Mouse (Mus musculus): ENCODE measurements around the gene Nr1h2.
A peak's percentile ranks its signal among the peaks of the same experiment; 100 is the strongest.

Gene Nr1h2

DNA sequence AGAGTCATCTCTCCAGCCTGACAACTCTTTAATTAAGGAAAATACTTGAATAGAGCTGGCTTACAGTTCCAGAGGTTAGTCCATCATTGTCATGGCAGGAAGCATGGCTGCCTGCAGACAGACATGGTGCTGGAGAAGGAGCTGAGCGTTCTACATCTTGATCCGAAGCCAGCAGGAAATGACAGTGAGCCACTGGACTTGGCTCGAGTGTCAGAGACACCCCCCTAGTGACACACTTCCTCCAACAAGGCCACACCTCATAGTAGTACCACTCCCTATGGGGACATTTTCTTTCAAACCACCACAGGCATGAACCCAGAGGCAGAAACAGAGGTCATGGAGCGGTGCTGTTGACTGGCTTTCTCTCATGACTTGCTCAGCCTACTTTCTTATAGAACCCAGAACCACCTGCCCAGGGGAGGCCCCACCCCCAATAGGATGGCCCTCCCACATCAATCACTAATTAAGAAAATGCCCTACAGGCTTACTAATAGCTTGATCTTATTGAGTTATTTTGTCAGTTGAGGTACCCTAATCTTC is 30.6 kb upstream of the Nr1h2 start:
- DNase-seq, result no peak

DNA sequence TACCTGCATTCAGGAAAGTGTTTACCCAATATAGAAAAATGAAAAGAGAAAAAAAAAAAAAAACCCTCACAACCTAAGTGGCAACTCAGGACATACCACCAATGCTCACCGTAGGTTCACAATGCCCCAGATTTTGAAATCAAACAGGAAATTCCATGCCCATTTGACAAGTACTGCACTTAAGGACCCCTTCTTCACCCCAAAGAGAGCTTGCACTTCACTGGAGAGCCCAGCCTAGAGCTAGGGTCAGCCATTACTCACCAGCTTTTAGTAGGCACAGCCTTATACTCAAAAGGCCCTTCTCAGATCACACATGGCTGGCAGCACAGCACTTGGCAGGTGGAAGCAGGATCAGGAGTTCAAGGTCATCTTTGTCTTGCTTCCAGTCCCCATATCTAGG is 29.4 kb upstream of the Nr1h2 start:
- DNase-seq, result no peak

DNA sequence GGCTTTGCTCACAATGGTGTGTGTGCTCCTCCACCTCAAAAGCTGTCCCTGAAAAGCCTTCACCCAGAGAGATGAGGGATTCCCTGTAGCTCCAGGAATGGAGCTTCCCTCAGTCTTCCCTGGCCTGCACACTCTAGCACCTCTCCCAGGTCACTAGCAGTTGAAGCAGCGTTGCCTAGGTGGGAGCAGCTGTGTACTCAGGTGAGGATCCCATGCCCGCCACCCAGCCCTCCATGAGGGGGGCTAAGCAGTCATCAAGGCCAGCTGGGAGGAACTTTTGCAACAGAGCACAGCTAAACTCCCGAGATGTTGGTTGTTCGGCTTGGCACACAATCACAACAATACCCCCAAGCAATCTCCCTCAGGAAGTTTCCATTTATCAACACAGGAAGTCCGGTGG is 29.0 kb upstream of the Nr1h2 start:
- DNase-seq, result no peak

DNA sequence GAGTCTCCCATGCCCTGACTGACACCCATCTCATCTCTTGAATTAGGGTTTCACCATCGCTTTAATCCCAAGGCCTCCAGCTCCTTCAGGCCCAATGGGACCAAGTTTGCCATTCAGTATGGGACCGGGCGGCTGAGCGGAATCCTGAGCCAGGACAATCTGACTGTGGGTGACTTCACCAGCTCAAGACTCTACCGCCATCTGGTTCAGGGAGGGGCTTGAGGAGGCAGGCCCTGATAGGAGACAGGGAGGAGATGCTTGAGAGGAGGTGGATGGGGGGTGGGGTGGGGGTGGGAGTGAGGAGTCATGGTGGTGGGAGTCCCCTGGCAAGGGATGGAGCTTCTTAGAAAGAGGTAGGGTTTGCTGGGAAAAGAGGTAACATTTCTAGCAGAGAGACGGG is 27.9 kb upstream of the Nr1h2 start:
- no peak for DNase-seq

DNA sequence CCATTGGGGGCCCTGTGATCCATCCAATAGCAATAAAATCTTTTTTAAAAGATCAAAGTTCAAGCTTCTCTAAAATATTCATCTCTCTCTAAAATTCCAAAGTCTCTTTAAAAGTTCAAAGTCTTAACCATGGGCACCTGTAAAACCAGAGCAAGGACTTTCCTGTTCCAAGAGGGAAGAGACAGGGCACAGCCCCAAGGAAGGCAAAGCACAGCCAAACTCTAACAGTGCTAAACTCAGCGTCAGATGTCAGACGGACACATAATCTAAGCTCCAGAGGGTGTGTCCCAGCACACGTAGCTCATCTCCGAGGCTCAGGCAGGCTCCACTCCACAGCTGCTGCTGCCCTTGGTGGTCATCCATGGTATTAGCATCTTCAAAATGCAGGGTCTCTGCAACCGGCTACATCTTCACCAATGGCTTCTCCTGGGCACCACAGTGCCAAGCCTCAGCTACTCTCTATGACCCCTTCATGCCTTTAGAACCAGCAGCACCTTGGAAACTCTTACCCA is 22.6 kb upstream of the Nr1h2 start:
- DNase-seq, result no peak

DNA sequence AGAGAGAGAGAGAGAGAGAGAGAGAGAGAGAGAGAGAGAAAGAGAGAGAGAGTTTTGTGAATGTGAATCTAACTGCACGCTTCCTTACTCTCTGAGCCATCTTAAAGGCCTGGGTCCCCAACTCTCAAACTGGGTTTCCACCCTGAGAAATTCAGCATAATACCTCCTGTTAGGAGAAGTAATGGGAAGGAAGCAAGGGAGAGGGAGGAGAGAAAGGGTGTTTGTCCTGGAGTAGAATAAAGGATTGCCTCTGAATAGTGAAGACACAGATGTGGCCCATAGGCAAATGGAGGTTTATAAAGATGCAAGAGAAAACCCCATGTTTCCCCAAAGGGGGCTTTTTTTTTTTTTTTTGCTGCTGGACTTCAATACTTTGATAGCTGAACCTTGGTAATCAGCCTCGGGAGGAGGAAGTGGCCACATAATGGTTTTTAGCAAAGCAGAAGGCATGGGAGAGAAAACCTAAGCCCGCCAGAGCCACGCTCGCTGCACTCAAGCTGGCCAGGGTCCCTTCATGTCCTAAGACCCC is 19.3 kb upstream of the Nr1h2 start:
- DNase-seq, result no peak

DNA sequence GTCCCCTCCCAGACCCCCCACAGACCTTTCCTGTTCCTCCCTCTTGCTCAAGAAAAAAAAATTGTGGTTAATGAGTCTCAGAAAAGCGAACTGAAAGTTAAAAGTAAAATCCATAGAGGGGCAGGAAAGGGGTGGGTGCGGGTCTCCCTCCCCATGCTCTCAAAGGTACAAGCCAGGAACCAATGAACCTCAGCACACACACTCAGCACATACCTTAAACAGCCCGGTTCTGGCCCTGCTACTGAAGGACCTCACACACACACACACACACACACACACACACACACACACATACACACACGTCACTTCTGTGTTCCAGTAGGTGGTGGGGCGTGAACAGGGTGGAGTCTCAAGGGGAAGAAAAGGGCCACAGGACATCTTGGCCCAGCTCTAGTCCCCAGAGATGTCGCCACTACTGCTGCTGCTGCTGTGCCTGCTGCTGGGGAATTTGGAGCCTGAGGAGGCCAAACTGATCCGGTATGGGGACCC is 18.5 kb upstream of the Nr1h2 start, which contains the start of gene Napsa:
Napsa (plus strand) TSS at position 168 of the 489 bp plus-strand sequence.
- DNase-seq, result peak; percentile 67

DNA sequence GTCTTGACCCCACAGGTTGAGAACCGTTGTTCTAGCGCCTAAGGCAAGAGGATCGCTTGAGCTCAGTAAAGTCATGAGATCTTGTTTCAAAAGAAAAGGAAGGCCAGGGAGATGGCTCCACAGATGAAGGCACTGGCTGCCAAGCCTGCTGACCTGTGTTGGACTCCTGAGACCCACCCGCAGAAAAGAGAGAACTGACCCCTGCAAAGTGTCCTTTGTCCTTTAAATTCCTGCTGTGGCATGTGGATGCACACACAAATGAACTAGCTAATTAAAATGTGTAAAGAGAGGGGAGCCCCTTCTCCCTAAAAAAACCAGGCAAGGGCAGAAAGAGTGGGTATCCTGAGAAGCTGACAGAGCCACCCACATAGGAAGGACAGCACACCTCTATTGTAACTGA is 18.1 kb upstream of the Nr1h2 start:
- peak; percentile 33 for DNase-seq

DNA sequence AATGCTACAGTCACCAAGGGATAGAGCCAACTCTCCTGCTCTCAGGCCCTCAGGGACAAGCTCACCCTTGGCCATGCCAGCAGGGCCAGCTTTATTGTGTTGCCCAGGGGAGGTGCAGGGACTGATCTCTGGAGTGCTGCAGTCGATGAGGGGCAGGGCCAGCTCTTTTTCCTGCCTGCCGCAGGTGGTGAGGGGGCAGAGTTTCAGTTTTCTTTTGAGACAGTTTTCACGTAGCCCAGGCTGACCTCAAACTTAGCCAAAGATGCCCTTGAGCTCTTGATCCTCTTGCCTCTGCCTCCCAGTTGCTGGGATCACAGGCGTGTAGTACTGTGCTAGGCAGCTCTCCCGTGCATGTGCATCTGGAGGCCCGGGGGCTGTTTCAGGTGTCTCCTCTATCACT is 17.2 kb upstream of the Nr1h2 start:
- no peak for DNase-seq

DNA sequence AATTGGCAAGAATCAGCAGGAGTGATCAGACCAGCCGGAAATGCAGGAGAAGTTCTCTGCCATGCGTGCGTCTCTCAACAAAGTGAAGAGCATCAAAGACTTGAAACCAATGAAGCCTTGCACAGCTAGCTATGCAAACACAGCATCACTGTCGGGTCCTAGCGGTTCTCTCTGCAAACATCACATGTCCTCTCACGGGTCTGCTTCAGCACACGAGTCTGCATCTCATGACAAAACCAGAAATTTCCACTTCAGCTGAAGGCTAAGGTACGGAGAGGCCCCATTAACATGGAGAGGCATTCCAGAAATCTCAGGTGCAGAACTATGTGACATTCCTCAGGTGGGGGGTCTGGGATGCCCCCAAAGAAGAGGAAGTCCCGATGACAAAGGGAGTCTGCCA is 15.1 kb upstream of the Nr1h2 start:
- no peak for DNase-seq

DNA sequence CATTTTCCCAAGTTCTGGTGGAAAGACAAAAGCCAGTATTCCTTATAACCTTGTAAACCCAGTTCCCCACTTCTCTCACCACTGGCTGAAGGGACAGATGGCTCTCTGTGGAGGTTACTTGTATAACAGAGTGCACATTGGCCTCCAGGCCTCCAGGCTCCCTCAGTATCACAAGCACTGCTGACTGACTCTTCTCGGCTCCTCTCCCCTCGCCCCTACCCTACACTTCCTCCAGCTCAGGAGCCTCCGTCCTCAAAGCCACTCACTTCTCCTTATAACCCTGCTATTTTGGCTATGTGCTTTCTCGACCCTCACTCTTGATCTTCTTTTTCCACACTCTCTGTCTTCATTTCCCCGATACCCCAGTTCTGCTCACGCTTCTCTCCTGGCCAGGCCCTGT is 11.7 kb upstream of the Nr1h2 start:
- DNase-seq, result no peak

DNA sequence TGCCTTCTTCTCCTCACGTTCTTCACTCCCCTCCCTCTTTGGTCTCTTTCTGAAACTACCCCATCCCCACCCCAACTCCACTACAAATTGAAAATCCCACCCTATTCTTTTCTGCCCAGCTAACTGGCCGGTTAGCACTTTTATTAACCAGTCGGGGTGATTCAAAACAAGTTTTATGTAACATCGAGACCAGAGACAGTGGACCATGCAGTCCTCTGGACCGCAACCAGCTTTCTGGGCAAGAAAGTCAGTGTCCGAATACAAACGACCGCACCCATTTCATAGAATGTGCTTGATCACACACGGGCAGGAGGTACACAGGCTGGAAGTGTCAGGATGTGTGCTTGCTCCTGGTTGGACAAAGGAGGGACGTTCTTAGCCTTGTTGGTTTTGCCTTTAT is 10.7 kb upstream of the Nr1h2 start:
- DNase-seq, result no peak

DNA sequence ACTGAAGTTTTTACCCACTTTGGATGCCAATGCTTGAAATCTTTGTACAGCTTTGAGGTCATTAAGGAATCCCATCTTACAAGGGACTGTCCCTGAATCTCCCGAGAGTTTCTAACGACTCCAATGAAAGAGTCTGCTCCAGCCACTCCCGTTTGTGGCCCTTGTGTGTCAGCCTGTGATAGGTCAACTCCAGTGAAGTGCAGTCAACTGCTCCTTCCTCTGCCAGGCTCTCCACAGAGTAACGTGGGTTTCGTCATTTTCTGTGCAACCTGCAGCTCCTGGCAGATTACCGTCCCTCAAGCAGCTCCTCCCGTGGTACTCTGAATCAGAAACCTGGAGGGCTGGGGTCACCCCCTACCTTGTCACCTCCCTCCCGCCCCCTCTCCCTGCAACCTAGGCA is 9.5 kb upstream of the Nr1h2 start:
- no peak for DNase-seq

DNA sequence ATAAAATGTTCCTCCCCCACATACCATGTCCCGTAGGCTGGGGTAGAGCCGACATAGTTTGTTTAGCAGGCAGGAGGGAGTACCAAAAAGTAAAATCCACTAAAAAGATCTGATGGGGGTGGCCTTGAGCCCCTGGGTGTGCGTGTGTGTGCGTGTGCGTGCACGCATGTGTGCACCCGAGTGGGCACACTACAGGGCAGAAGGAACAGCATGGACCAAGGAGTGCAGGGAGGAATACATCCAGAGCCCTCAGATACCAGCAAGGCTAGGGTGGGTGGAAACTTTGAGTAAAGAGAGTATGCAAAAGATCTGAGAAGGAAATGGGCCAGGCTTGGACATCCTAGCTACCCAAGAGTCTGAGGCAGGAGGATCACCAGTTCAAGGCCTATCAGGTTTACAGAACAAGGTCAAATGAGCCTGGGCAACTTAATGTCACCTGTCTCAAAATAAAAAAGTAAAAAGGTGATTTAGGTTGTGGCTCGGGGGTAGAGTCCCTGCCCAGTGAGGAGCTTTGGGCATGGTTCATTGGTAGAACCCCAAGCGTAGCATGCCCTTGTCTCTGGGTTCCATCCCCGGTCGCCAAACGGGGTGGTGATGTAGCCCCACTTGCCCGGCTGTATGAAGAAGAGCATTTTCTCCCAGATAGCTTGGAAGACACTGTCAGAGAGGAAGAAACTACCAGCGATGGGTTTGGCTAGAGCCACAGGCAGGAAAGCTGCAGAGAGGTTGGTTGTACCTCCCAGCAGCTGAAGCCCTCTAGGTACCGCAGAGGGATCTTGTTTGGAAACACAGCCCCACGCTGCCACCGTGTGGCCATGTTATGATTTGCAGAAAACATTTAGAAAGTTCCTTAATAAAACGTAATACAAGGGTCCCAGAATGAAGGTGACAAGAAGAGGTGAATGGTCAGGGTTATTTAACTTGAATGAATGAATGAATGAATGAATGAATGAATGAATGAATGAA is 7.0 kb upstream of the Nr1h2 start:
- peak; percentile 90 for DNase-seq

DNA sequence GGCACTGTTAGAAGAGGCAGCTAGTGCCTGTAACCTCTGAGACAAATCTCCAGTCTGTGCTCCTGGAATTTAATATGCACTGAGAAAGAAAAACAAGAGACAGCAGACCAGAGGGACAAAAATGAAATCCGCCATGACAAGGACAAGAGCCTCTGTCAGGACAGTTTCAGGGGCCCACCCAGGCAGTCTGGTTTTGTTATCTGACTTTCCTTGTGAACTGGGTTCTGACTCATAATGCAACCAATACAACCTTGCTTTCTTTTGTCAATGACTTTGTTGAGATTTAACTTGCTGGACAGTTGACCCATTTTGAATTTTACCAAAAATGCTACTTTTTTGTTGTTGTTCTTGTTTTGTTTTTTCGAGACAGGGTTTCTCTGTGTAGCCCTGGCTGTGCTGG is 3.9 kb upstream of the Nr1h2 start:
- DNase-seq, result no peak

DNA sequence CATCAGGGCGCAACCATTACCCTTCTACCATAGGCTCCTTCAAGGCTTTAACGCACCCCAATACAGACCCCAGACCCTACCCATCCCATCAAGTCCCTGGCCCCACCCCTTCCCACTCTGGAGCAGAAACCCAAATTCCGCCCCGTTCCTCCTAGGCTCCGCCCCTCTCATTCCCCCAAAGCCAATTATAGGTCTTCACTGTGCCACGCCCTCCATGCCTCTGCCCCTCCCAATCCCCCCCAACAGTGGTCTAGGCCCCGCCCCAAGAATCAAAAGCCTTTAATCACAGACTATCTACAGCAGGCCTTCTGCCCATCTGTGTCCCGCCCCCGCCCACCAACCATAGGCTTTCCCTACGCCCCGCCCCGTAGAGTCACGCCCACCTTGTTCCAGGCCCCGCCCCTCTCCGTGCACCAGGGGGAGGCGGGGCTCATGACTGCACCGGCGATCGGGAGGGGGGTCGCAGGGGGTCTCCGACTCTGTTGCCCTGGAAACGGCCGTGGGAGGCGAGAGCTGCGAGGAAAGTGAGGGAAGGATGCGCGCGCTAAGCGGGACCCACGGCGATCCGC is 471 bp downstream of the Nr1h2 start:
- DNase-seq, result peak; percentile 94

DNA sequence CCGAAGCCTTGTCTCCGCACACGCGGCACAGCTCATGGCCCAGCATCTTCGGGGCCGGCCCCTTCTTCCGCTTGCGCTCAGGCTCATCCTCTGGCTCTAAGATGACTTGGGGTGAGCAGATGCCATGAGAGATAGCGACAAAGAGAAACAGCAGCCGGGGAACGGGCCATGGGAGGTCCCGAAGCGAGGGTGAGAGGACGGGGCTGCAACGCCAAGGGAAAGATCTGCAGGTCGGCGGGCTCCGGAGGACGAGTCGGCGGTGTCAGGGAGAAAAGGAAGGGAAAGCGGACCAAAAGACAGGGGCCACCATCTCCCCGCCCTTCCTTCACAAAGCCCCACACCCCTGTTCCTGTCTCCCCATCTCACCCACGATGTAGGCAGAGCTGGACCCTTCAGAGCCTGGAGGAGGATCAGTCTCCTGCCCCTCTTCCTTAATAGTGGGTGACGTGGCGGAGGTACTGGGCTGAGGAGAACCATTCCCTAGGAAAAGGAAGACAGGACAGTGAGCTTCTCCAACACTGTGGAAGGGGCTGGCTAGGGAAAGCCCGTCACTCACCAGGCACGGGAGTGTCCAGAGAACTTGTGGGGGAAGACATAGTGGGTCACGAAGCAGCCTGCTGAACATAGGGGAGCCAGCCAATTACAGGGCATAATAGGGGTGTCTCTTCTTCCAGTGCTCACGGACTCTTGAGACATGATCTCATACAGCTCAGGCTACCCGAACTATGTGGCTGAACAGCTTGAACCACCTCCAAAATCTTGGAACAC is 1.4 kb downstream of the Nr1h2 start:
- DNase-seq, result no peak

DNA sequence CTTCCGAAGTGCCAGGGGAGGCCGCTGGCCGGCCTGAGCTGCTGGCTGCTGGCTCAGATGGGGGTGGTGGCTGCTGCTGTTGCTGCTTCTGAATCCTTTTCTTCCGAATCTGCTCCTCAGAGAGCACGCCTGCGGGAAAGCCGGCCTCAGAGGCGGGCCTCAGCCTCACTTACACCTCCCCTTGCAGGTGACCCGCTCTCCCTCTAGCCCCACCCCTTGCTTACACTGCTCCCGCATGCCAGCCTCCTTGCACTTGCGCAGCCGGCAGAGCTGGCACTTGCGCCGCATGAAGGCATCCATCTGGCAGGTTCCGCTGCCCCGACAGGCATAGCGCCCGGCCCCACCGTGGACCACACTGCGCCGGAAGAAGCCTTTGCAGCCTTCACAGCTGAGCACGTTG is 2.0 kb downstream of the Nr1h2 start:
- no peak for DNase-seq

DNA sequence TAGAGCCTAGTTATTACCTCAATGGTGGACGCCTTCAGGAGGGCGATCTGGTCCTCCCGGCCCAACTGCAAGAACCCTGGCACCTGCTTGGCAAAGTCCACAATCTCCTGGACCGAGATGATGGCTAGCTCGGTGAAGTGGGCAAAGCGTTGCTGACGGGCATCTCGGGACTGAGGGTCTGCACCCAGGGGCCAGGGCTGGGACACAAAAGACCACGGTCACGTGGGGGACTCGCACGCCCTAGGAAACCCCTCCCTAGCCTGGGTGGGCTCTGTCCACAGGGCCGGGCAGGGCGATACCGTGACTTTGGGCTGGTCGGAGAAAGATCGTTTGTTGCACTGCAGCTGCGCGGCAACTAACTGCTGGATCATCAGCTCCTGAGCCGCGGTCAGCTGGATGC is 2.5 kb downstream of the Nr1h2 start:
- no peak for DNase-seq

DNA sequence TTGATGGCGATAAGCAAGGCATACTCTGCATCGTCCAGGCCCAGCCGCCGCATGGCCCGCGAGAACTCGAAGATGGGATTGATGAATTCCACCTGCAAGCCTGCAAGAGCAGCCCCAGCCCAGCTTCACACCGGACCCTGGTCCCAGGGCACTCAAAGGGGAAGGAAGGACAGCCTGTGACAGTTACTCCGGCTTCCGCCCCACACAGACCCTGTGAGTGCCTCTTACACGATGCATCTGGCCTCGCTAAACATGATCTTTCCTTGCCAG is 3.4 kb downstream of the Nr1h2 start:
- no peak for DNase-seq

DNA sequence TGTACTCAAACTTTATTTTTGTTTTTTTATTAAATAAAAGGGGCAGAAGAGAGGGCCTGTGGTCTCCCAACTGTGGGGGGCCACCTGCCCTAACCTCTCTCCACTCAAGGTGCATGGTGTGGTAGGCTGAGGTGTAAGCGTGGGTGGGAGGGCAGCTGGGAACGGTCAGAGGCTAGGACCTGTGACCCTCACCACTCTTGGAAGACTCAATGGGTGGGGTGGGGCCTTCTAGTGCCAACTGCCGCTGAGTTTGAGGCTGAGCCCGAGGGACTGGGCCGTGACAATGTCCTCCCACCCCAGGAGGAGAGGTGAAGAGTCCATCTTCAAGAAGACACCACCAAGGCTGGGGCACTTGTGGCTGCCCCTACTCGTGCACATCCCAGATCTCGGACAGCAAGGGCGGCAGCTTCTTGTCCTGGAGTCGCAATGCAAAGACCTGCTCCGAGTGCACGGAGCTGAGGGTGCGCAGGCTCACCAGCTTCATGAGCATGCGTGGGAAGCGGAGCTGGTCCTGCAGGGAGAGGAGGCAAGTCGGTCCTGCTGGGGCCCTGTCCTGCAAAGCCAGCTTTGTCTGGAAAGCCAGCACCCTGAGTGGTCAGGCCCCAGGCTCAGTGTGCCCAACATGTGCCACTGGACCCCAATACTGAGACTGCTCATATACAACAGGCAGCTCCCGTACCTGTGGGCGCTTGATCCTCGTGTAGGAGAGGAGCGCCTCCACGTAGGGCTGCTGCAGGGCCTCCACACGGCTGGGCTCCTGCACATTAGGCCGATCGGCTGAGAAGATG is 3.9 kb downstream of the Nr1h2 start:
- DNase-seq, result no peak

DNA sequence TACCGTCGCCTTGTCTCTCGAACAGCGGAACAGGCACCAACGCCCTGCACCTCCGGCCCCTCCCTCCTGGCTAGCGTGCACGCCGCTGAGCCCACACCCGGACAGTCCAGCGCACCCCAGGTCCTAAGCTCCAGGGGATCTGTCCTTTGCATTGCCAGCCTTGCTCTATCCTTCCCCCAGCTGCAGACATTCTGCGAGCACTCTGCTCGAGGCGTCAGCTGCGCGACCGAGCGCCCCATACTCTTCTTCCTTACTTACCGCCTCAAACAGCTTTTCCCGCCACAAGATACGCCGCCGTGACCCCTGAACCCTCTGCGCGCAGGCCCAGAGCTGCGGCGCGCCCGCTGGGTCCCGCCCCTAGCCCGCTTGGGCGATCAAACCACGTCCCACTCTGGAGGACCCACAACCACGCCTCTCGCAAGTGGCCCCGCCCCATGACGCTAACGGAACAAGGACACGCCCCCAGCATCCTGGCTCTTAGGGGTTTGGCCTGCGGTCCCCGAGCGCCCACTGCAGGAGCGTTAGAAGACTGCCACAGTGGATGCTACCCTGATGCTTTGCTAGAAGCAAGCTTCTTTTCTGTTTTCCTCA is 5.2 kb downstream of the Nr1h2 start, which contains the start of gene Pold1:
Pold1 (minus strand) TSS at position 353 of the 591 bp plus-strand sequence.
- DNase-seq, result peak; percentile 100
